Mouse (Mus musculus): Measurements from ENCODE around the gene Arhgap15. TPM values are rescaled to one million over a fixed set of nuclear protein-coding genes. Genes with fewer than 3 reads are reported as not detected.

Arhgap15 gene
- polyA plus RNA-seq, 1 experiment from 2014 or later, result 7.4 TPM

GRCm38 (mm10) chr2:43764456-43764855 is 15.8 kb downstream of the Arhgap15 start:
- no peak for ATAC-seq (replicated peaks; ENCODE audit: low FRiP score)
- whole genome bisulfite sequencing, result 89% methylated on average over 1 of the region's 1 CpGs

GRCm38 (mm10) chr2:43766200-43766599 is 17.6 kb downstream of the Arhgap15 start:
- H3K4me2 ChIP-seq, result no peak overlapping the region
- 82% methylated on average over 3 of the region's 3 CpGs for WGBS
- no peak for ATAC-seq (replicated peaks; ENCODE audit: low FRiP score)
- DNase-seq (ENCODE audit: low spot score), result no peak
- H3K4me1 ChIP-seq (replicated peaks; ENCODE audit: control insufficient read depth, insufficient read depth, low read length), result peaks cover 4% of the 10 kb centered on the region; the same call in 1 of the 2 replicates
- no peak overlapping the region for H3K27ac ChIP-seq (ENCODE audit: low read depth, low read length)
- no peak overlapping the region for H3K9ac ChIP-seq (ENCODE audit: low read depth, low read length)
- no peak overlapping the region for H3K4me3 ChIP-seq (ENCODE audit: low read depth, low read length)
- H3K36me3 ChIP-seq (ENCODE audit: control insufficient read depth, insufficient read depth, low read length), result no peaks in the 10 kb centered on the region
- no peaks in the 10 kb centered on the region for H3K9me3 ChIP-seq (ENCODE audit: control insufficient read depth, low read length)
- no peaks in the 10 kb centered on the region for H3K27me3 ChIP-seq (replicated peaks; ENCODE audit: control insufficient read depth, insufficient read depth, low read length)

More at GRCm38 (mm10) chr2:43764456-43764855, 15.8 kb downstream of the Arhgap15 start:
- DNase-seq (ENCODE audit: low spot score), result no peak
- Histone ChIP-seq H3K4me2 (no peak overlapping the region), H3K9ac (ENCODE audit: low read depth, low read length) (no peak overlapping the region), H3K27me3 (replicated peaks; ENCODE audit: control insufficient read depth, insufficient read depth, low read length) (no peaks in the 10 kb centered on the region), H3K9me3 (ENCODE audit: control insufficient read depth, low read length) (no peaks in the 10 kb centered on the region), H3K4me1 (replicated peaks; ENCODE audit: control insufficient read depth, insufficient read depth, low read length) (no peaks in the 10 kb centered on the region), H3K4me3 (ENCODE audit: low read depth, low read length) (no peak overlapping the region), H3K36me3 (ENCODE audit: control insufficient read depth, insufficient read depth, low read length) (no peaks in the 10 kb centered on the region), H3K27ac (ENCODE audit: low read depth, low read length) (no peak overlapping the region)

GRCm38 (mm10) chr2:43769850-43770570 is 21.4 kb downstream of the Arhgap15 start:
- Histone ChIP-seq H3K4me3 (ENCODE audit: low read depth, low read length) (no peak overlapping the region), H3K36me3 (ENCODE audit: control insufficient read depth, insufficient read depth, low read length) (no peaks in the 10 kb centered on the region), H3K27me3 (replicated peaks; ENCODE audit: control insufficient read depth, insufficient read depth, low read length) (no peaks in the 10 kb centered on the region), H3K9ac (ENCODE audit: low read depth, low read length) (no peak overlapping the region), H3K4me1 (replicated peaks; ENCODE audit: control insufficient read depth, insufficient read depth, low read length) (peaks cover 4% of the 10 kb centered on the region; the same call in 1 of the 2 replicates), H3K4me2 (no peak overlapping the region), H3K27ac (ENCODE audit: low read depth, low read length) (no peak overlapping the region), H3K9me3 (ENCODE audit: control insufficient read depth, low read length) (no peaks in the 10 kb centered on the region)
- DNase-seq (ENCODE audit: low spot score) (no peak), ATAC-seq (replicated peaks; ENCODE audit: low FRiP score) (peak; percentile 68; the same call in 1 of the 2 replicates)
- 65% methylated on average over 2 of the region's 2 CpGs for WGBS

GRCm38 (mm10) chr2:43772640-43773039 is 24.0 kb downstream of the Arhgap15 start:
- no peak overlapping the region for H3K9ac ChIP-seq (ENCODE audit: low read depth, low read length)
- no peaks in the 10 kb centered on the region for H3K36me3 ChIP-seq (ENCODE audit: control insufficient read depth, insufficient read depth, low read length)
- H3K4me2 ChIP-seq, result no peak overlapping the region
- ATAC-seq (replicated peaks; ENCODE audit: low FRiP score), result no peak
- H3K4me1 ChIP-seq (replicated peaks; ENCODE audit: control insufficient read depth, insufficient read depth, low read length), result peaks cover 4% of the 10 kb centered on the region; the same call in 1 of the 2 replicates
- no peak overlapping the region for H3K27ac ChIP-seq (ENCODE audit: low read depth, low read length)
- DNase-seq (ENCODE audit: low spot score), result no peak
- no peak overlapping the region for H3K4me3 ChIP-seq (ENCODE audit: low read depth, low read length)
- H3K9me3 ChIP-seq (ENCODE audit: control insufficient read depth, low read length), result no peaks in the 10 kb centered on the region
- H3K27me3 ChIP-seq (replicated peaks; ENCODE audit: control insufficient read depth, insufficient read depth, low read length), result no peaks in the 10 kb centered on the region
- WGBS, result 49% methylated on average over 5 of the region's 5 CpGs

GRCm38 (mm10) chr2:43782157-43782556 is 33.5 kb downstream of the Arhgap15 start:
- Histone ChIP-seq H3K4me1 (replicated peaks; ENCODE audit: control insufficient read depth, insufficient read depth, low read length) (no peaks in the 10 kb centered on the region), H3K36me3 (ENCODE audit: control insufficient read depth, insufficient read depth, low read length) (no peaks in the 10 kb centered on the region), H3K9ac (ENCODE audit: low read depth, low read length) (no peak overlapping the region), H3K27ac (ENCODE audit: low read depth, low read length) (no peak overlapping the region), H3K4me2 (no peak overlapping the region), H3K4me3 (ENCODE audit: low read depth, low read length) (no peak overlapping the region), H3K27me3 (replicated peaks; ENCODE audit: control insufficient read depth, insufficient read depth, low read length) (no peaks in the 10 kb centered on the region), H3K9me3 (ENCODE audit: control insufficient read depth, low read length) (no peaks in the 10 kb centered on the region)
- DNase-seq (ENCODE audit: low spot score) (no peak), ATAC-seq (replicated peaks; ENCODE audit: low FRiP score) (no peak)
- WGBS, result 89% methylated on average over 3 of the region's 3 CpGs

GRCm38 (mm10) chr2:43783759-43784735 is 35.4 kb downstream of the Arhgap15 start:
- no peak overlapping the region for H3K4me2 ChIP-seq
- H3K9ac ChIP-seq (ENCODE audit: low read depth, low read length), result no peak overlapping the region
- no peak overlapping the region for H3K4me3 ChIP-seq (ENCODE audit: low read depth, low read length)
- ATAC-seq (replicated peaks; ENCODE audit: low FRiP score) (no peak), DNase-seq (ENCODE audit: low spot score) (no peak)
- H3K9me3 ChIP-seq (ENCODE audit: control insufficient read depth, low read length), result no peaks in the 10 kb centered on the region
- no peak overlapping the region for H3K27ac ChIP-seq (ENCODE audit: low read depth, low read length)
- WGBS, result 71% methylated on average over 7 of the region's 7 CpGs
- H3K4me1 ChIP-seq (replicated peaks; ENCODE audit: control insufficient read depth, insufficient read depth, low read length), result no peaks in the 10 kb centered on the region
- H3K36me3 ChIP-seq (ENCODE audit: control insufficient read depth, insufficient read depth, low read length), result no peaks in the 10 kb centered on the region
- H3K27me3 ChIP-seq (replicated peaks; ENCODE audit: control insufficient read depth, insufficient read depth, low read length), result no peaks in the 10 kb centered on the region

- H3K9ac ChIP-seq (ENCODE audit: low read depth, low read length), result no peak overlapping the region
- no peaks in the 10 kb centered on the region for H3K36me3 ChIP-seq (ENCODE audit: control insufficient read depth, insufficient read depth, low read length)
- DNase-seq (ENCODE audit: low spot score) (no peak), ATAC-seq (replicated peaks; ENCODE audit: low FRiP score) (no peak)
- H3K27ac ChIP-seq (ENCODE audit: low read depth, low read length), result no peak overlapping the region
- no peak overlapping the region for H3K4me2 ChIP-seq
- no peak overlapping the region for H3K4me3 ChIP-seq (ENCODE audit: low read depth, low read length)
- H3K27me3 ChIP-seq (replicated peaks; ENCODE audit: control insufficient read depth, insufficient read depth, low read length), result no peaks in the 10 kb centered on the region
- no peaks in the 10 kb centered on the region for H3K4me1 ChIP-seq (replicated peaks; ENCODE audit: control insufficient read depth, insufficient read depth, low read length)
- no peaks in the 10 kb centered on the region for H3K9me3 ChIP-seq (ENCODE audit: control insufficient read depth, low read length)
- 65% methylated on average over 3 of the region's 3 CpGs for WGBS
Observed at GRCm38 (mm10) chr2:43786101-43786500, 37.5 kb downstream of the Arhgap15 start.

- no peak overlapping the region for H3K27ac ChIP-seq (ENCODE audit: low read depth, low read length)
- ATAC-seq (replicated peaks; ENCODE audit: low FRiP score) (no peak), DNase-seq (ENCODE audit: low spot score) (no peak)
- no peaks in the 10 kb centered on the region for H3K36me3 ChIP-seq (ENCODE audit: control insufficient read depth, insufficient read depth, low read length)
- WGBS, result 53% methylated on average over 12 of the region's 12 CpGs
- no peak overlapping the region for H3K4me2 ChIP-seq
- H3K27me3 ChIP-seq (replicated peaks; ENCODE audit: control insufficient read depth, insufficient read depth, low read length), result no peaks in the 10 kb centered on the region
- no peaks in the 10 kb centered on the region for H3K4me1 ChIP-seq (replicated peaks; ENCODE audit: control insufficient read depth, insufficient read depth, low read length)
- no peaks in the 10 kb centered on the region for H3K9me3 ChIP-seq (ENCODE audit: control insufficient read depth, low read length)
- no peak overlapping the region for H3K4me3 ChIP-seq (ENCODE audit: low read depth, low read length)
- no peak overlapping the region for H3K9ac ChIP-seq (ENCODE audit: low read depth, low read length)
Observed at GRCm38 (mm10) chr2:43787141-43787540, 38.5 kb downstream of the Arhgap15 start.
